Mouse (Mus musculus) cerebellum, adult 9-11 months (tissue): Measurements from ENCODE around the gene Med21.

Experiments
- DNase-seq: peaks from one replicate; pipeline ENCODE4 v3.0.0; 2022

The Med21 gene

GRCm38 (mm10) chr6:146642276-146643183 lies at the start of gene Med21, which contains the start of gene Tm7sf3:
Gene Med21, plus strand, starts transcription at chr6:146642547.
Gene Tm7sf3, minus strand, starts transcription at chr6:146642824.
- peak; percentile 98 for DNase-seq

- DNase-seq = no peak
Observed at GRCm38 (mm10) chr6:146602601-146603000, 39.7 kb upstream of the Med21 start.

GRCm38 (mm10) chr6:146603651-146604050 lies 38.7 kb upstream of the Med21 start:
- DNase-seq = no peak

- no peak for DNase-seq
Observed at GRCm38 (mm10) chr6:146611385-146611784, 31.0 kb upstream of the Med21 start.

- no peak for DNase-seq
Observed at GRCm38 (mm10) chr6:146611897-146612296, 30.4 kb upstream of the Med21 start.

- DNase-seq = no peak
Observed at GRCm38 (mm10) chr6:146612736-146613135, 29.6 kb upstream of the Med21 start.

GRCm38 (mm10) chr6:146613907-146614306 lies 28.4 kb upstream of the Med21 start:
- no peak for DNase-seq

GRCm38 (mm10) chr6:146614541-146614940 lies 27.8 kb upstream of the Med21 start:
- no peak for DNase-seq

- DNase-seq = no peak
Observed at GRCm38 (mm10) chr6:146615891-146616290, 26.5 kb upstream of the Med21 start.

GRCm38 (mm10) chr6:146616670-146617069 lies 25.7 kb upstream of the Med21 start:
- DNase-seq = no peak

GRCm38 (mm10) chr6:146628123-146628522 lies 14.2 kb upstream of the Med21 start:
- DNase-seq = no peak

- no peak for DNase-seq
Observed at GRCm38 (mm10) chr6:146629781-146630756, 12.3 kb upstream of the Med21 start.

GRCm38 (mm10) chr6:146630961-146631360 lies 11.4 kb upstream of the Med21 start:
- no peak for DNase-seq

GRCm38 (mm10) chr6:146631847-146632246 lies 10.5 kb upstream of the Med21 start:
- DNase-seq = no peak

GRCm38 (mm10) chr6:146632403-146632802 lies 9.9 kb upstream of the Med21 start:
- DNase-seq = no peak

- peak; percentile 34 for DNase-seq
Observed at GRCm38 (mm10) chr6:146633097-146633496, 9.2 kb upstream of the Med21 start.

GRCm38 (mm10) chr6:146633629-146634014 lies 8.7 kb upstream of the Med21 start:
- DNase-seq = no peak

GRCm38 (mm10) chr6:146634015-146634722 lies 8.2 kb upstream of the Med21 start:
- DNase-seq = peak; percentile 82

- no peak for DNase-seq
Observed at GRCm38 (mm10) chr6:146634759-146635606, 7.4 kb upstream of the Med21 start.

- no peak for DNase-seq
Observed at GRCm38 (mm10) chr6:146636482-146636881, 5.9 kb upstream of the Med21 start.

GRCm38 (mm10) chr6:146640068-146640965 lies 2.0 kb upstream of the Med21 start:
- no peak for DNase-seq
